Mouse (Mus musculus): ENCODE results near the gene Csnk2a1. TPM values are rescaled to one million over a fixed set of nuclear protein-coding genes. Genes with fewer than 3 reads are reported as not detected.

Csnk2a1 gene
- polyA plus RNA-seq, 1 experiment from 2014 or later, result 135 TPM

DNA sequence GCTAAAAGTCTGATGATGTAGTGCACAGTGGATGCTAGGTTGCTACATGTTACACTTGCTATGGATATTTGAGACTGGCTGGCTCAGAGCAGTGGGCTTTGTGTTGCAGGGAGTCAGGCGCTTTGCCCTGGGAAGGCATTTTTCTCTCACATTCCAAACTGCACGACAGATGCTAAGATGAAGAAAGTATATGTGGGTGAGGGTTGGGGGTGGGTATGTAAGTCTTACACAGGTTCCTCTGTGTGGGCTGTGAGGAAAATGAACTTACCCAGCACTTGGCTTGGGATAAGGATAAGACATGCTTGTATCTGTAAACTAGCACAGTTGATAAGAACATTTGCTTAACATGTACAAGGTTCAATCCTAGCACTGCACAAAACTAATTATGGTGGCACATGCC is 76.2 kb downstream of the Csnk2a1 start:
- no peak overlapping the region for H3K4me3 ChIP-seq (ENCODE audit: low read depth, low read length)
- no peak for ATAC-seq (ENCODE audit: low FRiP score)
- H3K36me3 ChIP-seq (ENCODE audit: control insufficient read depth, insufficient read depth, low read length), result peaks cover 11% of the 10 kb centered on the region
- no peaks in the 10 kb centered on the region for H3K9me3 ChIP-seq (ENCODE audit: control insufficient read depth, low read length)
- no peak overlapping the region for H3K27ac ChIP-seq (ENCODE audit: low read depth, low read length)
- 88% methylated on average over 2 of the region's 2 CpGs for WGBS
- no peaks in the 10 kb centered on the region for H3K4me1 ChIP-seq (replicated peaks; ENCODE audit: control insufficient read depth, insufficient read depth, low read length)
- H3K9ac ChIP-seq (ENCODE audit: low read depth, low read length), result no peak overlapping the region
- H3K4me2 ChIP-seq (replicated peaks; ENCODE audit: low read depth, low read length), result no peak overlapping the region
- H3K27me3 ChIP-seq (ENCODE audit: control insufficient read depth, insufficient read depth, low read length), result no peaks in the 10 kb centered on the region
- DNase-seq (ENCODE audit: low spot score), result no peak

DNA sequence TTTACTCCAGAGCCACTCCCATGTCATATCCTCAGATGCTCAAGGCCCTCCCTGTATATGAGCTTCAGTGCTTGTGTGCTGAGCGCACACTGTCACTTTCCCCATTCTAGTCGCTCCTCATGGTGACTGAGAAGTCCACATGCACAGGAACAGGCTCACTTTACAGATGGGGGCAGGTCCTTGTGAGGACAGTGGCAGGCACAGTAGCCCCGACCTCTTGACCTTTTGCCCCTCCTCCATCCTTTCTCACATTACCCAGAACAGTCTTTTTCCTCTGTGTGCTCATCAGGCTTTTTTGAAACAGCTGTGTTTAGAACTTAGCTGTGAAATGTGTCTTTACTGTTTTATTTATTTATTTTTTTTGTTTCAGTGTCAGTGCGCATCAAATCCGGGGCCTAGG is 77.1 kb downstream of the Csnk2a1 start:
- no peak overlapping the region for H3K9ac ChIP-seq (ENCODE audit: low read depth, low read length)
- no peaks in the 10 kb centered on the region for H3K4me1 ChIP-seq (replicated peaks; ENCODE audit: control insufficient read depth, insufficient read depth, low read length)
- H3K27ac ChIP-seq (ENCODE audit: low read depth, low read length), result no peak overlapping the region
- no peak overlapping the region for H3K4me2 ChIP-seq (replicated peaks; ENCODE audit: low read depth, low read length)
- ATAC-seq (ENCODE audit: low FRiP score), result no peak
- WGBS, result 54% methylated on average over 5 of the region's 5 CpGs
- H3K9me3 ChIP-seq (ENCODE audit: control insufficient read depth, low read length), result no peaks in the 10 kb centered on the region
- peaks cover 20% of the 10 kb centered on the region for H3K36me3 ChIP-seq (ENCODE audit: control insufficient read depth, insufficient read depth, low read length)
- H3K4me3 ChIP-seq (ENCODE audit: low read depth, low read length), result no peak overlapping the region
- H3K27me3 ChIP-seq (ENCODE audit: control insufficient read depth, insufficient read depth, low read length), result no peaks in the 10 kb centered on the region
- no peak for DNase-seq (ENCODE audit: low spot score)

DNA sequence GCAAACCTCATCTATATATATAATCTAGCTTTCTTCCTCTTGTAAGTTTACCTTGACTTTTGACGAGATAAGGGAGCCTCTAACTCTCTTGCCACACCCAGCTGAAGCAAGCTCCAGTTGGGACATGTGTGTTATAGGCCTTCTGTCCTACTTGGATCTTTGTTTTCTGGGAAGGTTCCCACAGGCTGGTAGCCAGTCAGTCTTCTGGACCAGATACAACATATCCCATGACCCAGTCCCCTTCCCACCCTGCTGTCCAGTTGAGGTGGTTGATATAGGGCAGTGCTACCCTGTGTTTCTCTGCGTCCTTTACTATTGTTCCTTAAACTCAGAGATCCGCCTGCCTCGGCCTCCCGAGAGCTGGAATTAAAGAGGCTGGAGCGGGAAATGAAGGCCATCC is 78.8 kb downstream of the Csnk2a1 start:
- no peak overlapping the region for H3K4me3 ChIP-seq (ENCODE audit: low read depth, low read length)
- H3K9ac ChIP-seq (ENCODE audit: low read depth, low read length), result no peak overlapping the region
- no peaks in the 10 kb centered on the region for H3K4me1 ChIP-seq (replicated peaks; ENCODE audit: control insufficient read depth, insufficient read depth, low read length)
- H3K27ac ChIP-seq (ENCODE audit: low read depth, low read length), result no peak overlapping the region
- H3K36me3 ChIP-seq (ENCODE audit: control insufficient read depth, insufficient read depth, low read length), result peaks cover 24% of the 10 kb centered on the region
- whole genome bisulfite sequencing, result 97% methylated on average over 6 of the region's 6 CpGs
- ATAC-seq (ENCODE audit: low FRiP score), result no peak
- H3K4me2 ChIP-seq (replicated peaks; ENCODE audit: low read depth, low read length), result no peak overlapping the region
- H3K27me3 ChIP-seq (ENCODE audit: control insufficient read depth, insufficient read depth, low read length), result no peaks in the 10 kb centered on the region
- H3K9me3 ChIP-seq (ENCODE audit: control insufficient read depth, low read length), result no peaks in the 10 kb centered on the region
- no peak for DNase-seq (ENCODE audit: low spot score)

DNA sequence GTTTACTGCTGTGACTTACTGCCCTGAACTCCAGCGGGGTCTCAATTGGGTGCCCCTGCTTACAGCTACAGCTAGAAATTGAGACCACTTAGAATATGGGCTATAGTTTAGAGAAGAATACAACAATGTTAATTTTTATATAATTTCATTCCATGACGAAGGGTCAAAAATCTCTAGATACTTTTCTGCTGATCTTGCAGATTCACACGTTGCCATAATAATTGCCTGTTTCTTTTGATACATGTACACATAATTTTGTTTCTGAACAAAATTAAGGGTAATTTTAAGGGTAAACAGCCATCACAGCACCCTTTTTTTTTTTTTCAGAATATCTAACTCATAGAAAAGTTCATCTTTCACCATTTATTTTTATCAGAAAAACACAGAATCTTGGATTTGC is 80.5 kb downstream of the Csnk2a1 start:
- H3K4me1 ChIP-seq (replicated peaks; ENCODE audit: control insufficient read depth, insufficient read depth, low read length), result no peaks in the 10 kb centered on the region
- no peak for DNase-seq (ENCODE audit: low spot score)
- H3K9ac ChIP-seq (ENCODE audit: low read depth, low read length), result no peak overlapping the region
- H3K4me3 ChIP-seq (ENCODE audit: low read depth, low read length), result no peak overlapping the region
- ATAC-seq (ENCODE audit: low FRiP score), result no peak
- H3K27me3 ChIP-seq (ENCODE audit: control insufficient read depth, insufficient read depth, low read length), result no peaks in the 10 kb centered on the region
- 93% methylated on average over 3 of the region's 3 CpGs for WGBS
- no peaks in the 10 kb centered on the region for H3K9me3 ChIP-seq (ENCODE audit: control insufficient read depth, low read length)
- H3K4me2 ChIP-seq (replicated peaks; ENCODE audit: low read depth, low read length), result no peak overlapping the region
- peaks cover 30% of the 10 kb centered on the region for H3K36me3 ChIP-seq (ENCODE audit: control insufficient read depth, insufficient read depth, low read length)
- H3K27ac ChIP-seq (ENCODE audit: low read depth, low read length), result no peak overlapping the region

DNA sequence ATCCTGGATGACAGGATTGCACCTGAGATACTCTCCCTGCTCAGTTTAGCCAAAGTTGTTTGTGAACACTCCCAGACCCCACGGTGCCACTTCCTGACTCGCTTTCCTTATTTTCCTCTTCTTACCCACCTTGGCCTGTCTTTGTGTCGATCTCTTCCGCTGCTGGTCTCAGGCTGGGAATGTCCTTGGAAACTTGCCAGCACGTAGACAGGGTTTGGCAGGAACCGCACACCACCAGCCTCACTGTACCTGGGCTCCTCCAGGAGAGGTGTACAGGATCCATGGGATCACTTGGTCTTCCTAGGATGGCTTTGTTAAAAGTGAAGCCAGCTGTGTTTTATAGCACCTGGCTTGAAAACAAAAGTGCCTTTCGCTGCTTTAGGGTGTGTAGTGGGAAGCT is 86.4 kb downstream of the Csnk2a1 start:
- Histone ChIP-seq H3K9me3 (ENCODE audit: control insufficient read depth, low read length) (no peaks in the 10 kb centered on the region), H3K27me3 (ENCODE audit: control insufficient read depth, insufficient read depth, low read length) (no peaks in the 10 kb centered on the region), H3K9ac (ENCODE audit: low read depth, low read length) (no peak overlapping the region), H3K4me1 (replicated peaks; ENCODE audit: control insufficient read depth, insufficient read depth, low read length) (no peaks in the 10 kb centered on the region), H3K36me3 (ENCODE audit: control insufficient read depth, insufficient read depth, low read length) (peaks cover 24% of the 10 kb centered on the region), H3K27ac (ENCODE audit: low read depth, low read length) (no peak overlapping the region), H3K4me2 (replicated peaks; ENCODE audit: low read depth, low read length) (no peak overlapping the region), H3K4me3 (ENCODE audit: low read depth, low read length) (no peak overlapping the region)
- ATAC-seq (ENCODE audit: low FRiP score) (no peak), DNase-seq (ENCODE audit: low spot score) (no peak)
- WGBS, result 91% methylated on average over 7 of the region's 7 CpGs

DNA sequence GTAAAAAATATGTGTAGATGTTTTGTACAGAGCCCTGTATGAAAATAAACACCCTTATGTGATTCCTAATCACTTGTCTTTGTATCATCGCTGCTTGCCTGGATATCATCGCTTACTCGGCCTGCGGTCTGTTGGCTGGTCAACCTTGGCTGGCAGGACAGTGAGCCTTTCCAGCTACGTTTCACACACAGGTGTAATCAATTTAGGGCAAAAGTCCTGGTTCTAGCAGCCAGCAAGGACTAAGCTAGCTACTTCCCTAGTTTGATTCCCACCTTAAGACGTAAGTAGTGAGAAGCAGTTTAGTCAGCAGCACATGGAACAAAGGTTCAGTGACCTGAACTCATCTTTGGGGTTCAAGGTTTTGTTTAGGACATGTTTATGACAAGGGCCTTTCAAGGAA is 87.3 kb downstream of the Csnk2a1 start:
- Histone ChIP-seq H3K4me1 (replicated peaks; ENCODE audit: control insufficient read depth, insufficient read depth, low read length) (no peaks in the 10 kb centered on the region), H3K4me3 (ENCODE audit: low read depth, low read length) (no peak overlapping the region), H3K4me2 (replicated peaks; ENCODE audit: low read depth, low read length) (no peak overlapping the region), H3K36me3 (ENCODE audit: control insufficient read depth, insufficient read depth, low read length) (peaks cover 18% of the 10 kb centered on the region), H3K9me3 (ENCODE audit: control insufficient read depth, low read length) (no peaks in the 10 kb centered on the region), H3K9ac (ENCODE audit: low read depth, low read length) (no peak overlapping the region), H3K27ac (ENCODE audit: low read depth, low read length) (no peak overlapping the region), H3K27me3 (ENCODE audit: control insufficient read depth, insufficient read depth, low read length) (no peaks in the 10 kb centered on the region)
- 92% methylated on average over 6 of the region's 6 CpGs for WGBS
- ATAC-seq (ENCODE audit: low FRiP score) (no peak), DNase-seq (ENCODE audit: low spot score) (no peak)

DNA sequence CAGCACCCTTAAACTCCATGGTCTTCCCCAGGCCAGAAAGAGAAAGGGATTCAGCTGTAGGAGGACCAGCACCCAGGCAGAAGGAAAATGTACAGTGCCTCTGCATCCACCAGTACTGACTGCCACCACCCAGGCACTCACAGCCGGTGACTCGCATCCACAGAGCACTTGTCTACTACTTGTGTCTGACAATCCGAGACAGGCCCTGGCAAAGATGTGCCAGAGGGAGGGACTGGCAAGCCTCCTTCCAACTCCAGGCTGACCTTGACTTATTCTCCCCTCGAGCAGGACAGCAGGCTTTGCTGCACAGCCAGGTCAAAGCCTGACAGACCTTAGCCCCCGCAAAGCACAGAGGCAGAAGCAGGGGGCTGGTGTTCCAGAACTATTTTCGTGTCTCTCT is 90.4 kb downstream of the Csnk2a1 start:
- Histone ChIP-seq H3K36me3 (ENCODE audit: control insufficient read depth, insufficient read depth, low read length) (peaks cover 10% of the 10 kb centered on the region; the same call in 1 of the 2 replicates), H3K4me3 (ENCODE audit: low read depth, low read length) (no peak overlapping the region)

DNA sequence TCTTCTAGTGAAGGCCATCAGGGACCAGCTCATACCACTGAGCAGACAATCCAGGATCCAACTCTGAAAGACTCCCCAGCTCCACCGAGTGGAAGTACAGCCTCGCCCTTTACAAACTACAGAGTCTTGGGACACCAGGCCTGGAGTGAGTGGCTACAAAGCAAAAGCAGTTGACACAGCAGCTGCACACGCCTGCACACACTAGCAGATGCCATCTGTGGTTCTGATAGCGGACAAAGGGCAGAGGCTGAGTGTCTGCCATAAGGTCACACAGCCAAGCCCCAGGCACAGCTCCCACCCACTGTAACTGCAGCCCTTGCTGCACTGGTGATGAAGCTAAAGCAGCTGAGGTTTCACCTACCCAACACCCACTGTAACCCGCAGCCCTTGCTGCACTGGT is 94.9 kb downstream of the Csnk2a1 start:
- Histone ChIP-seq H3K9me3 (ENCODE audit: control insufficient read depth, low read length) (no peaks in the 10 kb centered on the region), H3K4me3 (ENCODE audit: low read depth, low read length) (no peak overlapping the region), H3K9ac (ENCODE audit: low read depth, low read length) (no peak overlapping the region), H3K27ac (ENCODE audit: low read depth, low read length) (no peak overlapping the region), H3K4me1 (replicated peaks; ENCODE audit: control insufficient read depth, insufficient read depth, low read length) (no peaks in the 10 kb centered on the region), H3K36me3 (ENCODE audit: control insufficient read depth, insufficient read depth, low read length) (0 out of 2 replicates have a peak, but pooled peaks cover 6% of the 10 kb centered on the region), H3K4me2 (replicated peaks; ENCODE audit: low read depth, low read length) (no peak overlapping the region), H3K27me3 (ENCODE audit: control insufficient read depth, insufficient read depth, low read length) (no peaks in the 10 kb centered on the region)
- ATAC-seq (ENCODE audit: low FRiP score) (no peak), DNase-seq (ENCODE audit: low spot score) (no peak)
- 87% methylated on average over 5 of the region's 5 CpGs for WGBS

More for the DNA sequence above, 90.4 kb downstream of the Csnk2a1 start:
- no peak for DNase-seq (ENCODE audit: low spot score)
- ATAC-seq (ENCODE audit: low FRiP score), result no peak
- no peaks in the 10 kb centered on the region for H3K27me3 ChIP-seq (ENCODE audit: control insufficient read depth, insufficient read depth, low read length)
- H3K4me2 ChIP-seq (replicated peaks; ENCODE audit: low read depth, low read length), result no peak overlapping the region
- H3K27ac ChIP-seq (ENCODE audit: low read depth, low read length), result no peak overlapping the region
- no peaks in the 10 kb centered on the region for H3K9me3 ChIP-seq (ENCODE audit: control insufficient read depth, low read length)
- no peaks in the 10 kb centered on the region for H3K4me1 ChIP-seq (replicated peaks; ENCODE audit: control insufficient read depth, insufficient read depth, low read length)
- H3K9ac ChIP-seq (ENCODE audit: low read depth, low read length), result no peak overlapping the region
- 87% methylated on average over 6 of the region's 6 CpGs for WGBS

DNA sequence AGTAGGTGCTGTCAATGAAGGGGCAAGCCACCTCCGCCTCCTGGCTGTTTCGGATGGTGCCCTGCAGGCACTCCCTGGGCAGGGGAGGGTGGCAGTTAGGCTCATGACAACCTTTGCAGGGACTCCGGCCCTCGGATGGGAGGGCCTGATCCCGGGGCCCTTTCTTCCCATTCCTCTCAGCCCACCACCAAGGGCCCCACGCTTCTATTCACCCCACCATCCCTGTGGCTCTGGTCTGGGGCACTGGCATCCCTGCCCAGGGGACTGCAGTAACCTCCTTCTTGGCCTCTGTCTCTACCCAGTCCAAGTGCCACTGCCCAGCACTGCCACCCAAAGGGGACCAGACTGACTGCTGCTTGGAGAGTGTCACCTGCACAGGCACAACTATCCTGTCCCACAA is 95.6 kb downstream of the Csnk2a1 start:
- 0 out of 2 replicates have a peak, but pooled peaks cover 6% of the 10 kb centered on the region for H3K36me3 ChIP-seq (ENCODE audit: control insufficient read depth, insufficient read depth, low read length)
- no peaks in the 10 kb centered on the region for H3K9me3 ChIP-seq (ENCODE audit: control insufficient read depth, low read length)
- no peaks in the 10 kb centered on the region for H3K4me1 ChIP-seq (replicated peaks; ENCODE audit: control insufficient read depth, insufficient read depth, low read length)
- H3K4me3 ChIP-seq (ENCODE audit: low read depth, low read length), result no peak overlapping the region
- ATAC-seq (ENCODE audit: low FRiP score) (no peak), DNase-seq (ENCODE audit: low spot score) (no peak)
- 96% methylated on average over 6 of the region's 6 CpGs for WGBS
- H3K4me2 ChIP-seq (replicated peaks; ENCODE audit: low read depth, low read length), result no peak overlapping the region
- H3K27ac ChIP-seq (ENCODE audit: low read depth, low read length), result no peak overlapping the region
- no peaks in the 10 kb centered on the region for H3K27me3 ChIP-seq (ENCODE audit: control insufficient read depth, insufficient read depth, low read length)
- no peak overlapping the region for H3K9ac ChIP-seq (ENCODE audit: low read depth, low read length)

Data from hindbrain, embryonic 11.5 days (tissue).